Mouse (Mus musculus) CH12.LX (cell line): ENCODE measurements around the gene Nacc1. TPM values are rescaled to one million over a fixed set of nuclear protein-coding genes. Genes with fewer than 3 reads are reported as not detected.
A peak's percentile ranks its signal among the peaks of the same experiment; 100 is the strongest.

ENCODE experiments used
- DNase-seq: peaks from one replicate; pipeline ENCODE4 v3.0.0-alpha.2; 2013; ENCODE audit errors: extremely low read depth
- H3K27ac ChIP-seq: 2 replicates; pipeline ENCODE4 v1.5.1; 2012; ENCODE audit warnings: low read depth, mild to moderate bottlenecking, control low read depth, moderate library complexity; ENCODE audit not compliant: insufficient read depth
- H3K27me3 ChIP-seq: replicated peaks from 2 replicates; pipeline ENCODE3; 2012; ENCODE audit warnings: inconsistent platforms
- H3K36me3 ChIP-seq, 2 experiments: replicated peaks in 1 of 2; 2 replicates each; pipeline versions ENCODE3 to v1.6.1; 2012; ENCODE audit warnings: inconsistent platforms in 1 of 2, low read length in 1 of 2, mild to moderate bottlenecking in 1 of 2, mixed read lengths in 1 of 2, moderate library complexity in 1 of 2; ENCODE audit not compliant: control insufficient read depth in 1 of 2, insufficient read depth in 1 of 2
- H3K4me1 ChIP-seq, 2 experiments: 2 replicates each; pipeline ENCODE4 v1.6.1; 2012; ENCODE audit warnings: inconsistent platforms in 1 of 2, moderate library complexity in 1 of 2; ENCODE audit not compliant: insufficient read depth in 2 of 2, control insufficient read depth in 1 of 2
- H3K4me2 ChIP-seq: 2 replicates; pipeline ENCODE4 v1.6.1; 2012; ENCODE audit warnings: low read depth, mild to moderate bottlenecking, control low read depth; ENCODE audit not compliant: poor library complexity, insufficient read depth, severe bottlenecking
- H3K4me3 ChIP-seq, 3 experiments: fragments of 150-350 bp in 1 of 3; sonication (generic) in 1 of 3; replicated peaks in 1 of 3; 2 replicates each; pipeline versions ENCODE3 to v1.5.1; 2011 to 2012; ENCODE audit warnings: low read depth in 2 of 3, low read length in 2 of 3, mild to moderate bottlenecking in 2 of 3, moderate library complexity in 2 of 3, control low read depth in 1 of 3, improper control_type of control experiment in 1 of 3, inconsistent platforms in 1 of 3, mixed read lengths in 1 of 3; ENCODE audit not compliant: poor library complexity in 1 of 3
- H3K79me2 ChIP-seq: replicated peaks from 2 replicates; pipeline ENCODE4 v1.6.1; 2012; ENCODE audit warnings: mild to moderate bottlenecking, moderate library complexity; ENCODE audit not compliant: control insufficient read depth, poor library complexity, insufficient read depth, severe bottlenecking; ENCODE audit errors: extremely low read depth
- H3K9ac ChIP-seq: 2 replicates; pipeline ENCODE4 v1.6.1; 2012; ENCODE audit warnings: low read depth, mild to moderate bottlenecking, control low read depth, moderate library complexity; ENCODE audit not compliant: insufficient read depth
- H3K9me3 ChIP-seq: replicated peaks from 2 replicates; pipeline ENCODE3; 2012; ENCODE audit warnings: low read length, inconsistent platforms, mixed read lengths
- BHLHE40 ChIP-seq: IDR thresholded peaks from 2 replicates; pipeline ENCODE4 v1.6.1; 2011; ENCODE audit warnings: mild to moderate bottlenecking, low read depth, low read length, improper control_type of control experiment
- HCFC1 ChIP-seq: IDR thresholded peaks from 2 replicates; pipeline ENCODE4 v1.6.1; 2012; ENCODE audit warnings: low read depth, mild to moderate bottlenecking, inconsistent platforms, low read length, improper control_type of control experiment
- KAT2A ChIP-seq: IDR thresholded peaks from 2 replicates; pipeline ENCODE4 v1.6.1; 2012; ENCODE audit warnings: low read length, improper control_type of control experiment, inconsistent platforms; ENCODE audit not compliant: insufficient replicate concordance
- MAX ChIP-seq: IDR thresholded peaks from 2 replicates; pipeline ENCODE4 v1.6.1; 2011; ENCODE audit warnings: low read length, improper control_type of control experiment
- MXI1 ChIP-seq: IDR thresholded peaks from 2 replicates; pipeline ENCODE4 v1.6.1; 2011; ENCODE audit warnings: mild to moderate bottlenecking, low read depth, low read length, improper control_type of control experiment
- NELFE ChIP-seq: IDR thresholded peaks from 2 replicates; pipeline ENCODE4 v1.6.1; 2011; ENCODE audit warnings: low read depth, low read length, improper control_type of control experiment
- NRF1 ChIP-seq: IDR thresholded peaks from 2 replicates; pipeline ENCODE4 v1.6.1; 2014; ENCODE audit warnings: low read depth, mild to moderate bottlenecking, inconsistent platforms, low read length, improper control_type of control experiment, moderate library complexity
- POLR2A ChIP-seq: IDR thresholded peaks from 2 replicates; pipeline ENCODE4 v1.6.1; 2011; ENCODE audit warnings: low read depth, mild to moderate bottlenecking, improper control_type of control experiment, low read length
- RAD21 ChIP-seq: IDR thresholded peaks from 2 replicates; pipeline ENCODE4 v1.6.1; 2011; ENCODE audit warnings: low read depth, mild to moderate bottlenecking, low read length, improper control_type of control experiment, moderate library complexity
- SIN3A ChIP-seq: IDR thresholded peaks from 2 replicates; pipeline ENCODE4 v1.6.1; 2012; ENCODE audit warnings: low read length, improper control_type of control experiment, inconsistent platforms
- TBP ChIP-seq: conservative IDR thresholded peaks from 2 replicates; pipeline ENCODE4 v1.6.1; 2011; ENCODE audit warnings: low read depth, low read length, improper control_type of control experiment
- USF1 ChIP-seq: IDR thresholded peaks from 2 replicates; pipeline ENCODE4 v1.6.1; 2014; ENCODE audit warnings: low read depth, mild to moderate bottlenecking, inconsistent platforms, low read length, improper control_type of control experiment
- USF2 ChIP-seq: conservative IDR thresholded peaks from 2 replicates; pipeline ENCODE4 v1.6.1; 2011; ENCODE audit warnings: low read depth, low read length, improper control_type of control experiment
- ZC3H11A ChIP-seq: IDR thresholded peaks from 2 replicates; pipeline ENCODE4 v1.6.1; 2012; ENCODE audit warnings: low read depth, mild to moderate bottlenecking, inconsistent platforms, low read length, improper control_type of control experiment
- ZKSCAN1 ChIP-seq: IDR thresholded peaks from 2 replicates; pipeline ENCODE4 v1.6.1; 2012; ENCODE audit warnings: low read depth, inconsistent platforms, low read length, improper control_type of control experiment, borderline replicate concordance
- ZNF384 ChIP-seq: IDR thresholded peaks from 2 replicates; pipeline ENCODE4 v1.6.1; 2012; ENCODE audit warnings: low read depth, low read length, improper control_type of control experiment, inconsistent platforms
- dilution Hi-C: fragments of 300-500 bp; cut with MboI; formaldehyde crosslinking; loops from 2 replicates; pipeline ENCODE4 v1.14.3; 2020; ENCODE audit warnings: low sequenced_read_pairs; ENCODE audit not compliant: extremely low pct_unique_long_range_greater_than_20kb, extremely low pct_ligation_motif_present
- in situ Hi-C: fragments of 300-500 bp; cut with MboI; formaldehyde crosslinking; loops from 3 replicates; pipeline ENCODE4 v1.14.3; 2019; ENCODE audit warnings: low sequenced_read_pairs, low pct_ligation_motif_present, low pct_unique_long_range_greater_than_20kb, mixed read lengths
- polyA plus RNA-seq: library from polyadenylated mRNA; unstranded; fragments of >175 nt; gene quantifications from 2 replicates; pipeline ENCODE4 v1.2.1, GENCODE M21; 2012; ENCODE audit warnings: low read depth; ENCODE audit not compliant: insufficient read length
- total RNA-seq, 2 experiments: library from RNA; depleted of rRNA; stranded (reverse); fragments of 300-350 nt in 1 of 2; fragments of >200 nt in 1 of 2; gene quantifications; 2 replicates each; pipeline ENCODE4 v1.2.3; 2012 to 2014

Nacc1 gene
- total and polyA plus RNA-seq, 3 experiments = 23.3 to 84.1 (median 45.1) TPM

- H3K27ac ChIP-seq = peak within 1 kb of the TSS; percentile 27; the same call in 1 of the 2 replicates
- TF ChIP-seq MAX = no peak
- TF ChIP-seq USF2 = peak; percentile 41
- no peak for TF ChIP-seq ZNF384
- TF ChIP-seq ZKSCAN1 = no peak
- TF ChIP-seq HCFC1 = no peak
- 0 out of 2 replicates have a peak, but pooled peaks have one; percentile 32 for TF ChIP-seq POLR2A
- no peak for TF ChIP-seq TBP
- peak; percentile 39; the same call in 1 of the 2 replicates for TF ChIP-seq USF1
- TF ChIP-seq BHLHE40 = no peak
- TF ChIP-seq ZC3H11A = no peak
- TF ChIP-seq NELFE = no peak
- peak; percentile 12; the same call in 1 of the 2 replicates for TF ChIP-seq SIN3A
- dilution Hi-C loops = no loop called here
These were observed 1.3 kb downstream of the Nacc1 start, which contains the start of gene Trmt1 for GRCm38 (mm10) chr8:84686191-84687002. TSS of gene Trmt1 (plus strand) at chr8:84686307.

GRCm38 (mm10) chr8:84684537-84684936 is 3.1 kb downstream of the Nacc1 start:
- Histone ChIP-seq H3K79me2 (peaks cover 81% of the 10 kb centered on the region), H3K27ac (no peak overlapping the region), H3K36me3 (peaks cover 10 to 55% of the 10 kb centered on the region in 2 experiments), H3K4me1 (peaks cover 21 to 62% of the 10 kb centered on the region in 2 experiments), H3K9ac (no peak overlapping the region), H3K27me3 (no peaks in the 10 kb centered on the region), H3K4me2 (no peak overlapping the region), H3K9me3 (no peaks in the 10 kb centered on the region), H3K4me3 (no peak overlapping the region)
- in situ Hi-C loops = no loop called here
- DNase-seq = no peak
- TF ChIP-seq RAD21 (no peak), MXI1 (no peak), USF2 (no peak), HCFC1 (no peak), KAT2A (no peak), NRF1 (no peak)
- dilution Hi-C loops = no loop called here

More at GRCm38 (mm10) chr8:84686191-84687002, 1.3 kb downstream of the Nacc1 start, which contains the start of gene Trmt1:
- peaks cover 77% of the 10 kb centered on the region for H3K79me2 ChIP-seq
- H3K4me1 ChIP-seq = peaks cover 18 to 59% of the 10 kb centered on the region in 2 experiments
- peak within 1 kb of the TSS; percentile 98 for H3K9ac ChIP-seq
- H3K36me3 ChIP-seq = peaks cover 15 to 49% of the 10 kb centered on the region in 2 experiments
- H3K27me3 ChIP-seq = no peaks in the 10 kb centered on the region
- DNase-seq = no peak
- H3K4me3 ChIP-seq = peak within 1 kb of the TSS; percentile 73 to 96 (median 94)
- in situ Hi-C loops = no loop called here
- H3K4me2 ChIP-seq = peak within 1 kb of the TSS; percentile 80
- no peaks in the 10 kb centered on the region for H3K9me3 ChIP-seq
